8 mouse cellular contexts compared by ENCODE assay signal in genomic region chr6:124847305-124847704, GRCm38 (mm10). TPM values are rescaled to one million over a fixed set of nuclear protein-coding genes. Genes with fewer than 3 reads are reported as not detected.
A peak's percentile ranks its signal among the peaks of the same experiment; 100 is the strongest.
DNase-seq lines count a peak whose midpoint lies in the region; ATAC-seq and TF ChIP-seq lines count a peak whose summit lies in the region.

No protein-coding gene starts in this region.

- ATAC-seq in hematopoietic stem cell, adult 5-6 weeks (replicated peaks in 1 of 2; ENCODE audit: insufficient read depth in 1 of 2, low FRiP score in 2 of 2, low TSS enrichment in 1 of 2, low read depth in 1 of 2, poor library complexity in 2 of 2, severe bottlenecking in 2 of 2) = peak; percentile 78 to 90; a peak in 3 of 4 replicates
- ATAC-seq in lung, embryonic 15.5 days (ENCODE audit: borderline replicate concordance, extremely low read depth, low FRiP score, low TSS enrichment) = peak; percentile 67; the same call in 1 of the 2 replicates

- no peaks in the 10 kb centered on the region for H3K36me3 ChIP-seq in ES-E14 (ENCODE audit: control insufficient read depth, insufficient read depth, low read length, poor library complexity, severe bottlenecking)
- peaks cover 3% of the 10 kb centered on the region; the same call in 1 of the 2 replicates for H3K36me3 ChIP-seq in lung, embryonic 15.5 days

- in situ Hi-C loops in ES-E14 (cut with MboI; ENCODE audit: low sequenced_read_pairs in 2 of 2, unreplicated experiment in 2 of 2) = no loop called here

- H3K27me3 ChIP-seq in lung, embryonic 15.5 days = no peaks in the 10 kb centered on the region

- H3K4me1 ChIP-seq in ES-E14 (ENCODE audit: control insufficient read depth in 2 of 2, insufficient read depth in 2 of 2, low read length in 2 of 2, poor library complexity in 1 of 2) = peaks cover 0 to 14% of the 10 kb centered on the region in 2 experiments; a peak in 2 of 4 replicates
- H3K4me1 ChIP-seq in lung, embryonic 15.5 days = no peaks in the 10 kb centered on the region

- H3K27ac ChIP-seq in ES-E14 (ENCODE audit: insufficient read depth, low read depth, low read length, poor library complexity, severe bottlenecking) = no peak overlapping the region
- H3K27ac ChIP-seq in lung, embryonic 15.5 days = no peak overlapping the region

- no peak overlapping the region for H3K4me3 ChIP-seq in ES-E14 (ENCODE audit: insufficient read depth in 1 of 2, low read depth in 1 of 2, low read length in 2 of 2, poor library complexity in 1 of 2, severe bottlenecking in 1 of 2)
- no peak overlapping the region for H3K4me3 ChIP-seq in lung, embryonic 15.5 days

- H3K9me3 ChIP-seq in ES-E14 (ENCODE audit: control insufficient read depth, insufficient read depth, low read depth, low read length) = no peaks in the 10 kb centered on the region
- H3K9me3 ChIP-seq in lung, embryonic 15.5 days = no peaks in the 10 kb centered on the region

- peak; percentile 99 for DNase-seq in ES-E14 (ENCODE audit: low read depth, low spot score)
- peak; percentile 95 for DNase-seq in cerebellum, adult 18-20 months
- peak; percentile 95 for DNase-seq in forelimb bud, embryonic 11.5 days (ENCODE audit: low read depth, low spot score)
- DNase-seq in layer of hippocampus, adult 8-10 months (ENCODE audit: low spot score in 2 of 2) = peak; percentile 84 to 95
- DNase-seq in ovary, postnatal 10 days (ENCODE audit: low spot score) = peak; percentile 92
- DNase-seq in thymus, postnatal 0 days (ENCODE audit: low spot score) = peak; percentile 94

- 8% methylated on average over 9 of the region's 9 CpGs for WGBS in lung, embryonic 15.5 days

- no peak overlapping the region for H3K9ac ChIP-seq in ES-E14 (ENCODE audit: insufficient read depth, low read depth, low read length, poor library complexity, severe bottlenecking)
- H3K9ac ChIP-seq in lung, embryonic 15.5 days = no peak overlapping the region

- H3K4me2 ChIP-seq in lung, embryonic 15.5 days = no peak overlapping the region

TF ChIP-seq in ES-E14, 5 proteins besides CTCF, POLR2A, EP300 and RAD21:
- TF ChIP-seq MAFK (IDR thresholded peaks at IDR 0.05; ENCODE audit: insufficient read depth, low read depth, low read length) (no peak), ZNF384 (IDR thresholded peaks at IDR 0.05; ENCODE audit: low read depth, low read length) (no peak), ZC3H11A (IDR thresholded peaks at IDR 0.05; ENCODE audit: borderline replicate concordance, low read depth, low read length) (peak; percentile 40; the same call in 1 of the 2 replicates), CHD2 (IDR thresholded peaks at IDR 0.05; ENCODE audit: low read depth, low read length) (no peak), HCFC1 (IDR thresholded peaks at IDR 0.05; ENCODE audit: borderline replicate concordance, insufficient read depth, low read length) (peak; percentile 58; the same call in 1 of the 2 replicates)

RNA-seq across cellular contexts. Expression of gene Gnb3, which starts 7.2 kb away (rescaled TPM):
- total RNA-seq in ES-E14 (2012; rRNA removed) = 0.32 TPM in 1 of 2 replicates, not detected in the other
- total RNA-seq in hematopoietic stem cell, adult 5-6 weeks (2017) = not detected in 2 replicates
- under 1 TPM in 2 of 4 experiments, not detected in 2; 0.36 to 0.96 TPM for total RNA-seq in layer of hippocampus, adult 8-10 months (2022)
- 0.38 and 1.1 TPM in 2 replicates for polyA plus RNA-seq in lung, embryonic 15.5 days (2015; fragmentation: Nextera tagmentation; extraction: Ambion mirVana)
- 2.3 and 2.4 TPM in 2 replicates for polyA plus RNA-seq in thymus, postnatal 0 days (2015; fragmentation: Nextera tagmentation; extraction: Ambion mirVana)

RNA-seq across cellular contexts. Expression of gene P3h3, which starts 10.2 kb away (rescaled TPM):
- total RNA-seq in ES-E14 (2012; rRNA removed) = 10.1 and 15.6 TPM in 2 replicates
- total RNA-seq in hematopoietic stem cell, adult 5-6 weeks (2017) = 14.5 and 24.3 TPM in 2 replicates
- 10 to 100 TPM; 32.2 to 51.8 (median 36.4) TPM for total RNA-seq in layer of hippocampus, adult 8-10 months (2022)
- 23.9 and 26.9 TPM in 2 replicates for polyA plus RNA-seq in lung, embryonic 15.5 days (2015; fragmentation: Nextera tagmentation; extraction: Ambion mirVana)
- polyA plus RNA-seq in thymus, postnatal 0 days (2015; fragmentation: Nextera tagmentation; extraction: Ambion mirVana) = 1.9 TPM in 2 replicates

RNA-seq across cellular contexts. Expression of gene Gpr162, which starts 16.5 kb away (rescaled TPM):
- total RNA-seq in ES-E14 (2012; rRNA removed) = 1.7 and 3.1 TPM in 2 replicates
- total RNA-seq in hematopoietic stem cell, adult 5-6 weeks (2017) = 0.15 TPM in 1 of 2 replicates, not detected in the other
- total RNA-seq in layer of hippocampus, adult 8-10 months (2022) = 100 to 1,000 TPM; 171 to 204 (median 183) TPM
- polyA plus RNA-seq in lung, embryonic 15.5 days (2015; fragmentation: Nextera tagmentation; extraction: Ambion mirVana) = 0.54 and 0.59 TPM in 2 replicates
- 15.2 and 21.8 TPM in 2 replicates for polyA plus RNA-seq in thymus, postnatal 0 days (2015; fragmentation: Nextera tagmentation; extraction: Ambion mirVana)

RNA-seq across cellular contexts. Expression of gene Cdca3, which starts 18.0 kb away (rescaled TPM):
- total RNA-seq in ES-E14 (2012; rRNA removed) = 128 and 137 TPM in 2 replicates
- total RNA-seq in hematopoietic stem cell, adult 5-6 weeks (2017) = 62.0 and 98.2 TPM in 2 replicates
- total RNA-seq in layer of hippocampus, adult 8-10 months (2022) = 1 to 10 TPM in 2 of 4 experiments, under 1 TPM in 2; 0.61 to 1.0 (median 0.95) TPM
- 188 and 197 TPM in 2 replicates for polyA plus RNA-seq in lung, embryonic 15.5 days (2015; fragmentation: Nextera tagmentation; extraction: Ambion mirVana)
- 240 and 258 TPM in 2 replicates for polyA plus RNA-seq in thymus, postnatal 0 days (2015; fragmentation: Nextera tagmentation; extraction: Ambion mirVana)

RNA-seq across cellular contexts. Expression of gene Usp5, which starts 18.0 kb away (rescaled TPM):
- total RNA-seq in ES-E14 (2012; rRNA removed) = 149 and 150 TPM in 2 replicates
- total RNA-seq in hematopoietic stem cell, adult 5-6 weeks (2017) = 55.3 and 78.1 TPM in 2 replicates
- 100 to 1,000 TPM; 181 to 196 (median 186) TPM for total RNA-seq in layer of hippocampus, adult 8-10 months (2022)
- 149 and 152 TPM in 2 replicates for polyA plus RNA-seq in lung, embryonic 15.5 days (2015; fragmentation: Nextera tagmentation; extraction: Ambion mirVana)
- 93.0 and 93.4 TPM in 2 replicates for polyA plus RNA-seq in thymus, postnatal 0 days (2015; fragmentation: Nextera tagmentation; extraction: Ambion mirVana)

Comparison
In these comparisons a context has a peak if more than half of its experiments do, and no peak if none do; other contexts are left out.
1. RNA of gene Gpr162, which starts 16.5 kb away (total RNA-seq): 171 to 204 TPM in layer of hippocampus, adult 8-10 months; 1.7 to 3.1 TPM in ES-E14 and 0.15 TPM in hematopoietic stem cell, adult 5-6 weeks; every median in the first group is over 10 times any median in the second.
2. Peak in every context shown above with its lines, with median percentiles within 50 percentile points of each other: DNase-seq.